Mouse (Mus musculus): ENCODE data around the gene Slamf9.

Slamf9 gene

GRCm38 (mm10) chr1:172475054-172475741, at the start of gene Slamf9:
Gene Slamf9, plus strand, starts transcription at chr1:172475358.
- DNase-seq (ENCODE audit: low read depth in 1 of 2, low spot score in 2 of 2), result peak; percentile 35 to 52

- no peak for DNase-seq (ENCODE audit: low read depth in 1 of 2, low spot score in 2 of 2)
Observed at GRCm38 (mm10) chr1:172426419-172426818, 48.7 kb upstream of the Slamf9 start.

GRCm38 (mm10) chr1:172427841-172428240, 47.3 kb upstream of the Slamf9 start:
- no peak for DNase-seq (ENCODE audit: low read depth in 1 of 2, low spot score in 2 of 2)

- no peak for DNase-seq (ENCODE audit: low read depth in 1 of 2, low spot score in 2 of 2)
Observed at GRCm38 (mm10) chr1:172428614-172429013, 46.5 kb upstream of the Slamf9 start.

GRCm38 (mm10) chr1:172430731-172431220, 44.4 kb upstream of the Slamf9 start:
- no peak for DNase-seq (ENCODE audit: low read depth in 1 of 2, low spot score in 2 of 2)

GRCm38 (mm10) chr1:172431836-172432586, 43.1 kb upstream of the Slamf9 start:
- DNase-seq (ENCODE audit: low read depth in 1 of 2, low spot score in 2 of 2), result no peak

- DNase-seq (ENCODE audit: low read depth in 1 of 2, low spot score in 2 of 2), result no peak
Observed at GRCm38 (mm10) chr1:172432587-172432955, 42.6 kb upstream of the Slamf9 start.

GRCm38 (mm10) chr1:172433012-172433850, 41.9 kb upstream of the Slamf9 start:
- DNase-seq (ENCODE audit: low read depth in 1 of 2, low spot score in 2 of 2), result no peak

- no peak for DNase-seq (ENCODE audit: low read depth in 1 of 2, low spot score in 2 of 2)
Observed at GRCm38 (mm10) chr1:172433851-172434165, 41.4 kb upstream of the Slamf9 start.

GRCm38 (mm10) chr1:172436785-172437184, 38.4 kb upstream of the Slamf9 start:
- no peak for DNase-seq (ENCODE audit: low read depth in 1 of 2, low spot score in 2 of 2)

- no peak for DNase-seq (ENCODE audit: low read depth in 1 of 2, low spot score in 2 of 2)
Observed at GRCm38 (mm10) chr1:172438621-172439020, 36.5 kb upstream of the Slamf9 start.

GRCm38 (mm10) chr1:172440521-172440920, 34.6 kb upstream of the Slamf9 start:
- DNase-seq (ENCODE audit: low read depth in 1 of 2, low spot score in 2 of 2), result no peak

- no peak for DNase-seq (ENCODE audit: low read depth in 1 of 2, low spot score in 2 of 2)
Observed at GRCm38 (mm10) chr1:172441935-172442445, 33.2 kb upstream of the Slamf9 start.

- DNase-seq (ENCODE audit: low read depth in 1 of 2, low spot score in 2 of 2), result no peak
Observed at GRCm38 (mm10) chr1:172450226-172450625, 24.9 kb upstream of the Slamf9 start.

- DNase-seq (ENCODE audit: low read depth in 1 of 2, low spot score in 2 of 2), result no peak
Observed at GRCm38 (mm10) chr1:172450848-172451470, 24.2 kb upstream of the Slamf9 start.

GRCm38 (mm10) chr1:172452911-172453310, 22.2 kb upstream of the Slamf9 start:
- DNase-seq (ENCODE audit: low read depth in 1 of 2, low spot score in 2 of 2), result no peak

- no peak for DNase-seq (ENCODE audit: low read depth in 1 of 2, low spot score in 2 of 2)
Observed at GRCm38 (mm10) chr1:172453810-172454209, 21.3 kb upstream of the Slamf9 start.

GRCm38 (mm10) chr1:172455416-172455815, 19.7 kb upstream of the Slamf9 start:
- DNase-seq (ENCODE audit: low read depth in 1 of 2, low spot score in 2 of 2), result no peak

GRCm38 (mm10) chr1:172456001-172456677, 19.0 kb upstream of the Slamf9 start:
- DNase-seq (ENCODE audit: low read depth in 1 of 2, low spot score in 2 of 2), result peak; percentile 28 to 45

- DNase-seq (ENCODE audit: low read depth in 1 of 2, low spot score in 2 of 2), result no peak
Observed at GRCm38 (mm10) chr1:172457196-172457595, 18.0 kb upstream of the Slamf9 start.

All from monocyte, adult 2 months (primary cell).